Mouse (Mus musculus) G1E (cell line): ENCODE results near the gene Lsm7. TPM values are rescaled to one million over a fixed set of nuclear protein-coding genes. Genes with fewer than 3 reads are reported as not detected.

ENCODE experiments used
- ATAC-seq: 2 replicates; pipeline ENCODE4 v1.8.0; 2016; ENCODE audit warnings: mild to moderate bottlenecking; ENCODE audit not compliant: insufficient number of reproducible peaks, poor library complexity, low FRiP score, severe bottlenecking; ENCODE audit errors: extremely low read depth
- DNase-seq: peaks from one replicate; pipeline ENCODE4 v3.0.0; 2012; ENCODE audit warnings: low spot score
- H3K27me3 ChIP-seq: 2 replicates; pipeline ENCODE4 v1.6.1; 2012; ENCODE audit warnings: mild to moderate bottlenecking, low read length, inconsistent platforms; ENCODE audit not compliant: insufficient read depth
- H3K36me3 ChIP-seq: replicated peaks from 2 replicates; pipeline ENCODE3; 2012; ENCODE audit warnings: mild to moderate bottlenecking, inconsistent platforms
- H3K4me1 ChIP-seq: 2 replicates; pipeline ENCODE4 v1.6.1; 2012; ENCODE audit warnings: low read depth, low read length, inconsistent platforms, mixed read lengths; ENCODE audit not compliant: insufficient read depth
- H3K4me3 ChIP-seq: 2 replicates; pipeline ENCODE4 v1.5.1; 2012; ENCODE audit warnings: low read depth, mild to moderate bottlenecking, inconsistent platforms, low read length, moderate library complexity, mixed read lengths
- H3K9me3 ChIP-seq: replicated peaks from 2 replicates; pipeline ENCODE4 v1.6.1; 2012; ENCODE audit warnings: inconsistent platforms
- CTCF ChIP-seq: IDR thresholded peaks from 2 replicates; pipeline ENCODE4 v1.5.1; 2012; ENCODE audit warnings: low read depth, low read length, inconsistent platforms, mixed read lengths
- GATA1 ChIP-seq: IDR thresholded peaks from 2 replicates; pipeline ENCODE4 v1.6.1; 2012; ENCODE audit warnings: borderline replicate concordance, low read length, inconsistent platforms, mixed read lengths
- GATA2 ChIP-seq: IDR thresholded peaks from 2 replicates; pipeline ENCODE4 v1.6.1; 2012; ENCODE audit warnings: low read depth, low read length, inconsistent platforms, borderline replicate concordance
- POLR2AphosphoS5 ChIP-seq: IDR thresholded peaks from 2 replicates; pipeline ENCODE4 v1.6.1; 2012; ENCODE audit warnings: low read depth, low read length, inconsistent platforms; ENCODE audit not compliant: insufficient replicate concordance
- TAL1 ChIP-seq: conservative IDR thresholded peaks from 2 replicates; pipeline ENCODE4 v1.6.1; 2012; ENCODE audit warnings: low read depth, low read length, inconsistent platforms, mixed read lengths
- polyA plus RNA-seq: library from polyadenylated mRNA; stranded (reverse); fragments of >175 nt; gene quantifications from 2 replicates; pipeline ENCODE4 v1.2.3, GENCODE M21; 2012
- total RNA-seq, 2 experiments: library from RNA; stranded (forward) in 1 of 2; stranded (reverse) in 1 of 2; fragments of 200-1000 nt in 1 of 2; fragments of >200 nt in 1 of 2; fragmentation: Nextera tagmentation in 1 of 2; gene quantifications; 2 replicates each; pipeline ENCODE4 v1.2.3; 2014 to 2017

Gene Lsm7
- total and polyA plus RNA-seq, 3 experiments = 51.2 to 282 (median 269) TPM

- DNase-seq (peak; percentile 96), ATAC-seq (peak; percentile 97)
- Histone ChIP-seq H3K27me3 (no peaks in the 10 kb centered on the region), H3K36me3 (peaks cover 37% of the 10 kb centered on the region), H3K9me3 (no peaks in the 10 kb centered on the region), H3K4me3 (peak within 1 kb of the TSS; percentile 77), H3K4me1 (peaks cover 61% of the 10 kb centered on the region)
- TF ChIP-seq POLR2AphosphoS5 = no peak
- no peak for TF ChIP-seq TAL1
- no peak for TF ChIP-seq CTCF
- TF ChIP-seq GATA1 = no peak
- TF ChIP-seq GATA2 = no peak
These were observed 28.6 kb downstream of the Lsm7 start, which contains the start of gene Oaz1 for GRCm38 (mm10) chr10:80826151-80827062. Gene Oaz1, plus strand, starts transcription at chr10:80826656.

- H3K4me1 ChIP-seq = peaks cover 47% of the 10 kb centered on the region
- no peaks in the 10 kb centered on the region for H3K27me3 ChIP-seq
- ATAC-seq = no peak
These were observed 30.2 kb downstream of the Lsm7 start for GRCm38 (mm10) chr10:80824827-80825226.

DNA sequence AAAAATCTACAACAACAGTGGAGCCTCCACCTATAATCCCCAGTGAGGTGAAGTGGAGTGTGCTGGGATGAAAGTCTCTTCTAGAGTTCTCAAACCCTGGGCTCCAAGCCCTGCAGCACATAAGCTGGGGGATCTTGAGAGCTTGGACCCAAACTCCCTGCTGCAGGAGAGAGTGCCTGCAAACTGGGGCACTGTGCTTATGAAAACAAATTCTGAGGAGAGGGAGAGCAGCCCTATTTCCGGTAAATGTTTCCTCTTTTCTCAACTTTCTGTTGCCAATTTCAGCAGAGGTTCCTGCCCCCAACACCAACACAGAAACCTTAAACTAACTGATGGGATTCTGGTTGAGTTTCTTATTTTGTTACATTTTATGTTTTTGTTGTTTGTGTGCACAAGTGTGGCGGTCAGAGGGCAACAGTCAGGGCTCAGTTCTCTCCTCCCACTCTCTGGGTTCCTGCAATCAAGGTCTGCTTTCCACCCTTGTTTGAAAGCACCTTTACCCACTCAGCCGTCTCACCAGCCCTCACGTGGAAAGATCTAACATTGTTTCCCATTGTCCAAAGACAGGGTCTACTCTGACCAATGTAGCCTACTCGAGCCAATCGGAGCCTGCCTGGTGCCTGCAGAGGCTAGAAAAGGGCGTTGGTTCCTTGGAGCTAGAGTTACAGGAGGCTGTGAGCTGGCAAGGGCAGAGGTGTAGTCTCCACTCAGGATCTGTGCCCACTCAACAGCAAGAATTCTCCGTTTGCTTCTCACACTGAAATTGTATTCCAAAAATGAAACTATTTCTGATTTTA lies 31.0 kb downstream of the Lsm7 start:
- ATAC-seq (no peak), DNase-seq (no peak)
- Histone ChIP-seq H3K4me1 (peaks cover 47% of the 10 kb centered on the region), H3K9me3 (no peaks in the 10 kb centered on the region), H3K27me3 (no peaks in the 10 kb centered on the region), H3K36me3 (peaks cover 15% of the 10 kb centered on the region), H3K4me3 (peak overlapping the region; percentile 31; the same call in 1 of the 2 replicates)
- TF ChIP-seq TAL1 (no peak), POLR2AphosphoS5 (no peak), GATA2 (no peak), CTCF (no peak), GATA1 (no peak)

More at GRCm38 (mm10) chr10:80824827-80825226, 30.2 kb downstream of the Lsm7 start:
- H3K9me3 ChIP-seq = no peaks in the 10 kb centered on the region
- TF ChIP-seq GATA2 (no peak), POLR2AphosphoS5 (no peak), GATA1 (no peak), CTCF (no peak), TAL1 (no peak)
- H3K4me3 ChIP-seq = no peak overlapping the region
- H3K36me3 ChIP-seq = peaks cover 23% of the 10 kb centered on the region
- DNase-seq = no peak

DNA sequence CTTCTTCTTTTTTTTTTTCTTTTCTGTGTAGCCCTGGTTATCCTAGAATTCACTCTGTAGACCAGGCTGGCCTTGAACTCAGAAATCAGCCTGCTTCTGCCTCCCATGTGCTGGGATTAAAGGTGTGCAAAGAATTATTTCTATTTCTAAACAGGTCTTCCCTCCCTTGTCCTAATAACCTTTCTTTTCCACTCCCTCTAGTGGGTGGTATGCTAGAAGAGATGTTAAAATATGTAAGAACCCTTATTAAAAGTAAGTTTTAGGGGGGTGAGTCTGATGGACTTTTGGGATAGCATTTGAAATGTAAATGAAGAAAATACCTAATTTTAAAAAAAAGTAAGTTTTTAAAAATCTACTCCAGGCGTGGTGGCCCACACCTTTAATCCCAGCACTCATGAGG lies 31.7 kb downstream of the Lsm7 start:
- Histone ChIP-seq H3K4me3 (no peak overlapping the region), H3K27me3 (no peaks in the 10 kb centered on the region), H3K4me1 (peaks cover 49% of the 10 kb centered on the region), H3K36me3 (peaks cover 10% of the 10 kb centered on the region), H3K9me3 (no peaks in the 10 kb centered on the region)
- ATAC-seq (no peak), DNase-seq (no peak)
- TF ChIP-seq TAL1 = no peak
- TF ChIP-seq GATA1 = no peak
- TF ChIP-seq CTCF = no peak
- no peak for TF ChIP-seq GATA2
- no peak for TF ChIP-seq POLR2AphosphoS5

- ATAC-seq (no peak), DNase-seq (no peak)
- H3K36me3 ChIP-seq = peaks cover 2% of the 10 kb centered on the region
- no peak for TF ChIP-seq GATA1
- no peak overlapping the region for H3K4me3 ChIP-seq
- no peaks in the 10 kb centered on the region for H3K9me3 ChIP-seq
- H3K4me1 ChIP-seq = peaks cover 44% of the 10 kb centered on the region
- H3K27me3 ChIP-seq = no peaks in the 10 kb centered on the region
These were observed 32.5 kb downstream of the Lsm7 start for GRCm38 (mm10) chr10:80822528-80822927.

GRCm38 (mm10) chr10:80821991-80822390 lies 33.0 kb downstream of the Lsm7 start:
- DNase-seq (no peak), ATAC-seq (no peak)
- Histone ChIP-seq H3K9me3 (no peaks in the 10 kb centered on the region), H3K4me1 (peaks cover 42% of the 10 kb centered on the region), H3K4me3 (no peak overlapping the region), H3K27me3 (no peaks in the 10 kb centered on the region), H3K36me3 (no peaks in the 10 kb centered on the region)
- no peak for TF ChIP-seq TAL1
- no peak for TF ChIP-seq GATA2
